Mouse (Mus musculus): ENCODE data around the gene D830030K20Rik.
"Not testable (repeated sequence)": the region's sequence is repeated elsewhere in the genome, so short reads cannot be mapped to it uniquely, and the experiment has no call there.

- not testable (repeated sequence) for TF ChIP-seq CTCF, POLR2A (IDR thresholded peaks at IDR 0.05; ENCODE audit: insufficient read depth, low read depth, low read length)
Measured at GRCm38 (mm10) chr14:3208272-3209152, at the start of gene D830030K20Rik.
